22 mouse cellular contexts compared by ENCODE assay signal in the genomic region with DNA sequence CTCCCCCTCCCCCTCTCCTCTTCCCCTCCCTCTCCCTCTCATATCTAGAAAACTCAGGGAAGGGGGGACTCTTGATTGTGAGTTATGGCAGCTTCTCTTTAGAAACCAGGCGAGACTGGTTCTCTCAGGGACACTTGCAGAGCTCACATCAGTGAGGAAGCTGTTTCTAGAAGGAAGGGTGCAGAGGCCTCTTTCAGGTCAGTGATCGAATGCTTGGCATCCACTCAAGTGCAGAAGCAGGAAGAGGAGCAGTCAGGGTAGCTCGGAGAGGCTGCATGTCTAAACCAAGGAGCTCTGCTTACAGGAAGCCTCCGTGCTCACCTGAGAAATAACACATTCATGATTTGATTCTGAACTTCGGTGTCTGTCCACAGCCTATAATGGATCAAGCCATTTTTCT.
"Had no signal": no experiment of that assay in that cellular context is flagged by ENCODE, and none has a peak within 500 bp of the region (broad histone marks: within the 10 kb centered on the region; RNA-seq: fewer than 3 reads in every experiment).

No protein-coding gene starts in this region.

- H3K4me3 ChIP-seq: kidney, embryonic 15.5 days; limb, embryonic 13.5 days; liver, embryonic 13.5 days; midbrain, embryonic 12.5 days; midbrain, embryonic 15.5 days; neural tube, embryonic 12.5 days; neural tube, embryonic 15.5 days had no signal

- H3K27me3 ChIP-seq: kidney, embryonic 15.5 days; limb, embryonic 13.5 days; liver, embryonic 13.5 days; midbrain, embryonic 12.5 days; midbrain, embryonic 15.5 days; neural tube, embryonic 12.5 days; neural tube, embryonic 15.5 days had no signal

- H3K4me1 ChIP-seq: limb, embryonic 13.5 days; liver, embryonic 13.5 days; midbrain, embryonic 12.5 days; midbrain, embryonic 15.5 days; neural tube, embryonic 12.5 days; neural tube, embryonic 15.5 days had no signal

- ATAC-seq: midbrain, embryonic 15.5 days had no signal

- H3K9ac ChIP-seq: kidney, embryonic 15.5 days; limb, embryonic 13.5 days; liver, embryonic 13.5 days; midbrain, embryonic 12.5 days; midbrain, embryonic 15.5 days; neural tube, embryonic 12.5 days; neural tube, embryonic 15.5 days had no signal

- H3K27ac ChIP-seq: kidney, embryonic 15.5 days; limb, embryonic 13.5 days; liver, embryonic 13.5 days; midbrain, embryonic 12.5 days; midbrain, embryonic 15.5 days; neural tube, embryonic 12.5 days; neural tube, embryonic 15.5 days had no signal

- H3K36me3 ChIP-seq: kidney, embryonic 15.5 days; limb, embryonic 13.5 days; liver, embryonic 13.5 days; midbrain, embryonic 12.5 days; midbrain, embryonic 15.5 days; neural tube, embryonic 12.5 days; neural tube, embryonic 15.5 days had no signal

- H3K9me3 ChIP-seq: kidney, embryonic 15.5 days; limb, embryonic 13.5 days; liver, embryonic 13.5 days; midbrain, embryonic 12.5 days; midbrain, embryonic 15.5 days; neural tube, embryonic 12.5 days; neural tube, embryonic 15.5 days had no signal

- H3K4me2 ChIP-seq: kidney, embryonic 15.5 days; limb, embryonic 13.5 days; liver, embryonic 13.5 days; midbrain, embryonic 12.5 days; midbrain, embryonic 15.5 days; neural tube, embryonic 12.5 days; neural tube, embryonic 15.5 days had no signal

- DNase-seq: kidney, adult 11 months; kidney, adult 8-10 months; kidney, postnatal 10 days; kidney, postnatal 36 days; left cerebral cortex, postnatal 4 days; liver; liver, embryonic 13.5 days; lung, adult 2 months; lung, postnatal 14 days; lung, postnatal 4 days; right cerebral cortex, adult 18-20 months; right cerebral cortex, postnatal 14 days; right cerebral cortex, postnatal 4 days; thymus, adult 2 months; thymus, postnatal 14 days; thymus, postnatal 4 days had no signal
